Mouse (Mus musculus) midbrain, embryonic 16.5 days (tissue): ENCODE measurements around the gene Fblim1. TPM values are rescaled to one million over a fixed set of nuclear protein-coding genes. Genes with fewer than 3 reads are reported as not detected.

Experiments used
- ATAC-seq: fragments of 200-750 bp; cut with Nextera tagmentation; 2 replicates; pipeline ENCODE4 v1.8.0; 2017; ENCODE audit warnings: moderate TSS enrichment
- H3K27ac ChIP-seq: fragments of 300-500 bp; sonication (generic); 2 replicates; pipeline ENCODE4 v1.5.1; 2014; ENCODE audit warnings: mild to moderate bottlenecking, low read length, mixed read lengths
- H3K27me3 ChIP-seq: fragments of 300-500 bp; sonication (generic); 2 replicates; pipeline ENCODE4 v1.6.1; 2014; ENCODE audit warnings: low read depth, low read length, mixed read lengths; ENCODE audit not compliant: control insufficient read depth, insufficient read depth
- H3K36me3 ChIP-seq: fragments of 300-500 bp; sonication (generic); 2 replicates; pipeline ENCODE4 v1.6.1; 2014; ENCODE audit warnings: mild to moderate bottlenecking, low read length, moderate library complexity, mixed read lengths; ENCODE audit not compliant: control insufficient read depth, insufficient read depth
- H3K4me1 ChIP-seq: fragments of 300-500 bp; sonication (generic); 2 replicates; pipeline ENCODE4 v1.6.1; 2014; ENCODE audit warnings: mild to moderate bottlenecking, low read length, mixed read lengths; ENCODE audit not compliant: control insufficient read depth, insufficient read depth
- H3K4me2 ChIP-seq: fragments of 300-500 bp; sonication (generic); 2 replicates; pipeline ENCODE4 v1.6.1; 2014; ENCODE audit warnings: mild to moderate bottlenecking, low read length, mixed read lengths
- H3K4me3 ChIP-seq: fragments of 300-500 bp; sonication (generic); 2 replicates; pipeline ENCODE4 v1.5.1; 2014; ENCODE audit warnings: low read depth, mild to moderate bottlenecking, low read length, moderate library complexity, mixed read lengths
- H3K9ac ChIP-seq: fragments of 300-500 bp; sonication (generic); 2 replicates; pipeline ENCODE4 v1.6.1; 2014; ENCODE audit warnings: low read depth, low read length, mixed read lengths
- H3K9me3 ChIP-seq: fragments of 300-500 bp; sonication (generic); replicated peaks from 2 replicates; pipeline ENCODE4 v1.6.1; 2014; ENCODE audit warnings: mild to moderate bottlenecking, low read length, mixed read lengths; ENCODE audit not compliant: control insufficient read depth, poor library complexity, severe bottlenecking
- WGBS: fragments of 180-500 bp; shearing (Covaris S2); extraction: QIAGEN DNeasy Blood & Tissue Kit; methylation state at CpG from one replicate; pipeline ENCODE4 v1.1.7; 2014; 5-methylcytosine and 5-hydroxymethylcytosine counted together
- polyA plus RNA-seq: library from polyadenylated mRNA; unstranded; fragments of >200 nt; fragmentation: Nextera tagmentation; extraction: Ambion mirVana; gene quantifications from 2 replicates; pipeline ENCODE4 v1.2.1, GENCODE M21; 2015

Fblim1 gene
- polyA plus RNA-seq, 1 experiment from 2014 or later = 35.6 TPM

- Histone ChIP-seq H3K27ac (no peak overlapping the region), H3K9me3 (no peaks in the 10 kb centered on the region; the same call in 1 of the 2 replicates), H3K36me3 (peaks cover 1% of the 10 kb centered on the region; the same call in 1 of the 2 replicates), H3K9ac (no peak overlapping the region), H3K4me1 (no peaks in the 10 kb centered on the region; the same call in 1 of the 2 replicates), H3K4me2 (no peak overlapping the region), H3K4me3 (no peak overlapping the region), H3K27me3 (no peaks in the 10 kb centered on the region)
- ATAC-seq = no peak
- WGBS = 85% methylated on average over 7 of the region's 7 CpGs
Measured at GRCm38 (mm10) chr4:141526936-141527650, 78.8 kb downstream of the Fblim1 start.

Other genes starting within 250 kb of the Fblim1 start
- 39.5 and 50.1 TPM in 2 replicates for gene Fam131c, start 237.9 kb downstream of the Fblim1 start, polyA plus RNA-seq
- 0.19 TPM in 1 of 2 replicates, not detected in the other for gene Clcnka, start 207.4 kb downstream of the Fblim1 start, polyA plus RNA-seq
- not detected in 2 replicates for gene Clcnkb, start 190.1 kb downstream of the Fblim1 start, polyA plus RNA-seq
- gene Hspb7, start 185.3 kb downstream of the Fblim1 start, polyA plus RNA-seq = not detected in 2 replicates
- gene Srarp, start 170.0 kb downstream of the Fblim1 start, polyA plus RNA-seq = 0.62 TPM in 1 of 2 replicates, not detected in the other
- 42.7 and 48.2 TPM in 2 replicates for gene Zbtb17, start 161.4 kb downstream of the Fblim1 start, polyA plus RNA-seq
- 13.6 and 19.2 TPM in 2 replicates for gene Spen, start 67.5 kb downstream of the Fblim1 start, polyA plus RNA-seq
- 0.14 and 0.43 TPM in 2 replicates for gene Tmem82, start 12.5 kb upstream of the Fblim1 start, polyA plus RNA-seq
- gene Slc25a34, start 17.7 kb upstream of the Fblim1 start, polyA plus RNA-seq = 0.27 and 0.45 TPM in 2 replicates
- 7.9 and 8.4 TPM in 2 replicates for gene Plekhm2, start 58.8 kb upstream of the Fblim1 start, polyA plus RNA-seq
- gene Rsc1a1, start 79.5 kb upstream of the Fblim1 start, polyA plus RNA-seq = 1.7 TPM in 1 of 2 replicates, not detected in the other
- 10.0 and 12.6 TPM in 2 replicates for gene Ddi2, start 117.3 kb upstream of the Fblim1 start, polyA plus RNA-seq
- gene Agmat, start 140.6 kb upstream of the Fblim1 start, polyA plus RNA-seq = not detected in 2 replicates
- gene Dnajc16, start 184.8 kb upstream of the Fblim1 start, polyA plus RNA-seq = 6.6 and 7.3 TPM in 2 replicates
- gene Casp9, start 187.5 kb upstream of the Fblim1 start, polyA plus RNA-seq = 20.7 and 21.7 TPM in 2 replicates
- gene Cela2a, start 220.1 kb upstream of the Fblim1 start, polyA plus RNA-seq = 0.40 TPM in 1 of 2 replicates, not detected in the other
- gene Ctrc, start 240.3 kb upstream of the Fblim1 start, polyA plus RNA-seq = not detected in 2 replicates